Mouse (Mus musculus) heart, embryonic 16.5 days (tissue): ENCODE measurements around the gene Supt3. TPM values are rescaled to one million over a fixed set of nuclear protein-coding genes. Genes with fewer than 3 reads are reported as not detected.

ENCODE experiments used
- ATAC-seq: fragments of 200-750 bp; cut with Nextera tagmentation; replicated peaks from 2 replicates; pipeline ENCODE4 v1.8.0; 2017; ENCODE audit warnings: moderate number of reproducible peaks; ENCODE audit not compliant: insufficient read depth, low FRiP score; ENCODE audit errors: extremely low read depth
- H3K27ac ChIP-seq: fragments of 300-500 bp; sonication (generic); 2 replicates; pipeline ENCODE4 v1.5.1; 2014; ENCODE audit warnings: mild to moderate bottlenecking, low read length, control low read depth, moderate library complexity
- H3K27me3 ChIP-seq: fragments of 300-500 bp; sonication (generic); 2 replicates; pipeline ENCODE4 v1.6.1; 2014; ENCODE audit warnings: low read length, mixed read lengths; ENCODE audit not compliant: control insufficient read depth, insufficient read depth
- H3K36me3 ChIP-seq: fragments of 300-500 bp; sonication (generic); 2 replicates; pipeline ENCODE4 v1.6.1; 2014; ENCODE audit not compliant: control insufficient read depth, insufficient read depth
- H3K4me1 ChIP-seq: fragments of 300-500 bp; sonication (generic); 2 replicates; pipeline ENCODE4 v1.6.1; 2014; ENCODE audit warnings: low read length, mixed read lengths; ENCODE audit not compliant: control insufficient read depth, insufficient read depth
- H3K4me2 ChIP-seq: fragments of 300-500 bp; sonication (generic); 2 replicates; pipeline ENCODE4 v1.6.1; 2014; ENCODE audit warnings: low read depth, mild to moderate bottlenecking, control low read depth, low read length
- H3K4me3 ChIP-seq: fragments of 300-500 bp; sonication (generic); 2 replicates; pipeline ENCODE4 v1.5.1; 2014; ENCODE audit warnings: mild to moderate bottlenecking, control low read depth, low read length
- H3K9ac ChIP-seq: fragments of 300-500 bp; sonication (generic); 2 replicates; pipeline ENCODE4 v1.6.1; 2014; ENCODE audit warnings: low read length, control low read depth
- H3K9me3 ChIP-seq: fragments of 300-500 bp; sonication (generic); replicated peaks from 2 replicates; pipeline ENCODE4 v1.6.1; 2016; ENCODE audit warnings: low read length; ENCODE audit not compliant: control insufficient read depth
- WGBS: fragments of 180-500 bp; shearing (Covaris S2); extraction: QIAGEN DNeasy Blood & Tissue Kit; methylation state at CpG from one replicate; pipeline ENCODE4 v1.1.7; 2014; 5-methylcytosine and 5-hydroxymethylcytosine counted together
- polyA plus RNA-seq: library from polyadenylated mRNA; unstranded; fragments of >200 nt; fragmentation: Nextera tagmentation; extraction: Ambion mirVana; gene quantifications from 2 replicates; pipeline ENCODE4 v1.2.1, GENCODE M21; 2015

Supt3 gene
- polyA plus RNA-seq, 1 experiment from 2014 or later = 24.3 TPM

DNA sequence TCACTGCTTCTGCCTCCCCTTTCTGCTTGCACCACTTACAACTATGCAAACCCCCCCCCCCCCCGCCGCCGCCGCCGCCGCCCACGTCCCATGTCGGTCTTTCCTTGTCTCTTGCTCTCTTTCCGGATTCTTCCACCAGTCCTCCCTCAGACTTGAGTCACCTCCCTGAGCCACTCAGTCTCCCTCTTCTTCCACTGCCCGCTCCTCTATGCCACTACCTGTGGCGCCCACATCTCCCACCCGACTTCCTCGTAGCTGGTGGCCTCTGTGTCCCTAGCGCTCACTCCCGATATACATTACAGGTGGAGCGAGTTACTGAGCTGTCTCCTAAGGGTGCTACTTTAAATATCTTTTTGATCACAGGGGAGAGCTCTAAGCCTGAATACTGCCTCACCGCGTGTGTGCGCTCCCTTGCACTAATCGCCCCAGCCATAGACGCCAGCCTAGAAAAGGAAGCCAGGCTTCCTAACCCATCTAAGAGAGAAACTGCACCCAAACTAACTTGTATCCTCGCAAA lies 38.8 kb upstream of the Supt3 start:
- H3K9me3 ChIP-seq = no peaks in the 10 kb centered on the region
- peak overlapping the region; percentile 53 for H3K4me2 ChIP-seq
- peaks cover 22% of the 10 kb centered on the region for H3K4me1 ChIP-seq
- H3K36me3 ChIP-seq = no peaks in the 10 kb centered on the region
- H3K9ac ChIP-seq = no peak overlapping the region
- no peak for ATAC-seq
- H3K27ac ChIP-seq = no peak overlapping the region
- H3K4me3 ChIP-seq = peak overlapping the region; percentile 37
- peaks cover 43% of the 10 kb centered on the region for H3K27me3 ChIP-seq
- WGBS = 6% methylated on average over 19 of the region's 22 CpGs

DNA sequence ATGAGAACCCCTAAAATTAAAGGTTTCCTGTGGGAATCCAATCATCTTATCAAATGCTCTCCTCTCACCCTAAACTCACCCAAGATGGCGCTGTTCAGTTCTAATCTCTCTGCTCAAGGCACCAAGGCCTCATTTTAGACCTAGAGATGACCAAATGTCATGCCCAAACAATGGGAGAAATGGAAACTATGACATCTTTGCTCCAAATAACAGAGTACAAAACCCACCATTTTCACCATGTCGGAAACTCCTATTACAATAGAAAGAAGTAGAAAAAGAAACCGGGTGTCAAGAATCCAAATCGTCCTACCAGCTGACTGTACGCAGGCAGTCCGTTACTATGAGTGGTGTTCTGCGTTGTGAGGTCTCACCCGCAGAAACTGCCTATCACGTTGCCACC lies 34.7 kb upstream of the Supt3 start:
- no peak overlapping the region for H3K9ac ChIP-seq
- H3K4me2 ChIP-seq = no peak overlapping the region
- H3K36me3 ChIP-seq = no peaks in the 10 kb centered on the region
- H3K27ac ChIP-seq = no peak overlapping the region
- H3K9me3 ChIP-seq = peaks cover 3% of the 10 kb centered on the region; the same call in 1 of the 2 replicates
- peaks cover 24% of the 10 kb centered on the region for H3K27me3 ChIP-seq
- WGBS = 82% methylated on average over 9 of the region's 9 CpGs
- peaks cover 5% of the 10 kb centered on the region; the same call in 1 of the 2 replicates for H3K4me1 ChIP-seq
- ATAC-seq = no peak
- no peak overlapping the region for H3K4me3 ChIP-seq

DNA sequence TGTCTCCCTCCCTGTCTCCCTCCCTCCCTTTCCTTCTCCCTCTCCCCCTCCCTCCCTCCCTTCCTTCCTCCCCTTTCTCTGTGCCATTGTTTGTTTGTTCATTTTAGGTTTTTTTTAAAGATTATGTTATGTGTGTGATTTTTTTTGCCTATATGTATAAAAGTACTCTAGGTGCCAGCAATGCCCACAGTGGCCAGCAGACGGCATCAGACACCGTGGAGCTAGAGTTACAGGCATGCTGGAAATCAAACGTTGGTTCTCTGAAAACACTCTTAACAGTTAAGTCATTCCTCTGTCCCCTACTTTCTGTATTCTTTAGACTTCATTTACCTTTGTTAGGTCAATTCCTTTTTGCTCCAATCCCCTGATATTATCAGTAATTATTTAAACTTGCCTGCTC lies 33.2 kb upstream of the Supt3 start:
- ATAC-seq = no peak
- Histone ChIP-seq H3K4me2 (no peak overlapping the region), H3K36me3 (no peaks in the 10 kb centered on the region), H3K27me3 (peaks cover 10% of the 10 kb centered on the region), H3K27ac (no peak overlapping the region), H3K4me3 (no peak overlapping the region), H3K9me3 (peaks cover 3% of the 10 kb centered on the region; the same call in 1 of the 2 replicates), H3K4me1 (no peaks in the 10 kb centered on the region), H3K9ac (no peak overlapping the region)
- WGBS = 57% methylated on average over 3 of the region's 3 CpGs

DNA sequence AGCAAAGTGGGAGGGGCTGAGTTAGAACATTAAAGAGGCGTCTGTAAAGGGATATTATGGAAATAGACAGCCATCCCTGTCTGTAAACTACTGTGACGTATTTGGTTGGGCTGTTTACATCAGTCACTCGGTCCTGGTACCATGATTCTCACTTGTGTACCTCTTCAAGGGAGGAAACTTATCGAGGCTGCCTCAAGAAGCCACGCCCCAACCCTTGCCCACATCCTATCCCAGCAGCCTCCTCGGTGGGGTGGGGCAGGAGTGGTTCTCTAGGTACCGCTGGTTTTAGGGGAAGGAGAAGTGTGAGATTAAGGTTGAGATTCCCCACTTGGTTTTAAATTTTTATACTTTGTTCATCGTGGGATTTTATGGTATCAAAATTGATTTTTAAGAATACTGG lies 31.6 kb upstream of the Supt3 start:
- ATAC-seq = no peak
- Histone ChIP-seq H3K4me2 (no peak overlapping the region), H3K4me1 (no peaks in the 10 kb centered on the region), H3K9me3 (peaks cover 3% of the 10 kb centered on the region; the same call in 1 of the 2 replicates), H3K27me3 (no peaks in the 10 kb centered on the region; the same call in 1 of the 2 replicates), H3K9ac (no peak overlapping the region), H3K36me3 (no peaks in the 10 kb centered on the region), H3K4me3 (no peak overlapping the region), H3K27ac (no peak overlapping the region)
- 83% methylated on average over 8 of the region's 8 CpGs for WGBS

DNA sequence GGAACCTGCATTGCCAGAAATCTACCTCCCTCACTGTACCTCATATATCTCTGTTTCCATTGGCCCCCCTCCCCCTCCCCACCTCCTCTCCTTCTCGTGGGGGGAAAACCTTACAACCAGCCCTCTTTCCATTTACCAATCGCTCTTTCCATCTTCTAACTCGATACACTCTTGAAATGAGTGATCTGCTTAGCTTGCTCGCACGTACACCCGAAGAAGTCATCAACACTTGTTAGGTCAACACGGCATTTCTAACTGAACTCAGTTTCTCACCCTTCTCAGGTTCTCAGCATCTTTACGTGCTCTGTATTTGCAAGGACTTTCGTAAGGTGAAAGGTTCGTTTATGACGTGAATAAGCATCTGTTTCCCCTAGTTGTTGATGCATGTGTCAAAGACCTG lies 10.6 kb upstream of the Supt3 start:
- no peaks in the 10 kb centered on the region for H3K36me3 ChIP-seq
- H3K4me1 ChIP-seq = no peaks in the 10 kb centered on the region
- whole genome bisulfite sequencing = 85% methylated on average over 11 of the region's 11 CpGs
- H3K27me3 ChIP-seq = no peaks in the 10 kb centered on the region
- no peak overlapping the region for H3K27ac ChIP-seq
- no peak overlapping the region for H3K4me2 ChIP-seq
- no peak for ATAC-seq
- H3K9me3 ChIP-seq = no peaks in the 10 kb centered on the region
- no peak overlapping the region for H3K4me3 ChIP-seq
- H3K9ac ChIP-seq = no peak overlapping the region

DNA sequence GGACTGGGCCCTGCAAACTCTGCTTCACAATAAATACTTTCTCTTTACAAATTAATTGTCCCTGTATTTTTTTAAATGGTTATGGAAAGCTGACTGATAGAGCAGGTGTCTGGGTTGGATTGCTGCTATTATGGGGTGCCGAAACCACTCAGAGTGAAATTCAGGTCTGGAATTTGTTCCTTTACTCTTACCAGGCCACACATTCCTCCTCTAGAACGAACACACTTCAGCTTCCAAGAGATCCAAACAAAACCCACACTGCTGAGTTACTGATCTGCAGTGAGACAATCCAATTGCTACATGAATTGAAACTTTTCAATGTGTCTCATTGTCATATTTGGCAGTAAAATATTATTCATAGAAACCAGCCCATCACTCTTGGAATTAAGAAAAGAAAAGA lies 10.0 kb upstream of the Supt3 start:
- H3K4me1 ChIP-seq = no peaks in the 10 kb centered on the region
- H3K27ac ChIP-seq = no peak overlapping the region
- H3K9me3 ChIP-seq = no peaks in the 10 kb centered on the region
- H3K9ac ChIP-seq = no peak overlapping the region
- WGBS = 42% methylated on average over 2 of the region's 2 CpGs
- no peaks in the 10 kb centered on the region for H3K27me3 ChIP-seq
- H3K4me3 ChIP-seq = no peak overlapping the region
- no peak for ATAC-seq
- H3K36me3 ChIP-seq = no peaks in the 10 kb centered on the region
- H3K4me2 ChIP-seq = no peak overlapping the region

DNA sequence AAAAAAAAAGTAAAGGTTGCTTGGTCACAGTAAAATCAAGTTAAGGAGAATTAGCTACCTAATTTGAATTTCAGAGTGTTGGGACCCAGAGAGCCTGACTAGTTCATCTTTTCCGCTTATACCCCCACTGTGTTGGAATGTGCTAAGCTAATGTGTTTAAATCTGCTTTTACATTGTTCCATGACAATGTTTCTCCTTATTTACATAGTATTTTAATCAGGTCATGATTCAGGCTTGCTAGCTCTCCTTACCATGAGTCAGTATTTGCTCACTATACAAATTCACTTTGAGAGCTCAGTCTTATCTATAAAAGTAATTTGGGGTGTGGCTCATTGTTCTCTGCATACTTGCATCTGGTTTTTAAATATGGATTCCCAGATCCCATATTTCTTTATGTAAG lies 9.6 kb upstream of the Supt3 start:
- 86% methylated on average over 1 of the region's 1 CpGs for WGBS
- Histone ChIP-seq H3K36me3 (no peaks in the 10 kb centered on the region), H3K9ac (no peak overlapping the region), H3K4me2 (no peak overlapping the region), H3K9me3 (no peaks in the 10 kb centered on the region), H3K27ac (no peak overlapping the region), H3K27me3 (no peaks in the 10 kb centered on the region), H3K4me1 (no peaks in the 10 kb centered on the region), H3K4me3 (no peak overlapping the region)
- no peak for ATAC-seq

DNA sequence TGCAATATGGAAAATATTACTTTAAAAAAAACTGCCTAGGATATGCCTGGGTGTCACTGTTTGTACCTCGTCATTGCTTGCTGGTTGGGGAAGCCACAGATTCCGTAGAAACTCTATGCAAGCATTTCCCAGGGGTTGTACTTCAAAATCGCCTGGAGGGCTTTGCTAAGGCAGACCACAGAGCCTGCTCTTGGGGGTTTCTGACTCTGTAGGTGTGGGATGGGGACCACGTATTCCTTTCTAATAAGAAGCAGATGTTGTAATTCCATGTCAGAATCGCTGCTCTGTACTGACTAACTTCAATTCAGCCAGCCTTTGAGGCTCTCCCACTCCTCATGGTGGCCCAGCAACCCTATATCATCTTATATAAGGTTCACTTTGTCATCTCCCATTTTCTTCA lies 8.4 kb upstream of the Supt3 start:
- Histone ChIP-seq H3K9ac (no peak overlapping the region), H3K36me3 (no peaks in the 10 kb centered on the region), H3K27ac (no peak overlapping the region), H3K9me3 (no peaks in the 10 kb centered on the region), H3K4me1 (no peaks in the 10 kb centered on the region), H3K4me2 (no peak overlapping the region), H3K27me3 (no peaks in the 10 kb centered on the region), H3K4me3 (no peak overlapping the region)
- WGBS = 65% methylated on average over 5 of the region's 5 CpGs
- ATAC-seq = no peak

DNA sequence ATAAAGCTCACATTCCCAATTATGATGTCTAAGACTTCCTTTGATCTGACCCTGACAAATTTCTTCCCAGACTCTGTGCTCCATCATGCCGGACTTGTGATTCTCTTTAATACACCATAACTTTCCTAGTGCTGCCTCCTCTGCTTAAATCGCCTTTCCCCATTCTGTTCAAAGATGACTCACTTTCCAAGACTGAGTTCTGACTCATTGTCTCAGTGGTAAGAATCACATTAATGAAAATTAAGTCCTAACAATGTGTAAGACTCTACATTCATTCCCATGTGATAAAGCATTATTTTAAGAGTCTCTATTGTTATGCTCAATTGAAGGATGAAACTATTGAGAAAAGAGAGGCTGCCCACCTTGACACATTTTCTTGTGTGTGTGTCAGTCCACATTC lies 6.1 kb upstream of the Supt3 start:
- Histone ChIP-seq H3K9me3 (no peaks in the 10 kb centered on the region; the same call in 1 of the 2 replicates), H3K36me3 (no peaks in the 10 kb centered on the region), H3K9ac (no peak overlapping the region), H3K27ac (no peak overlapping the region), H3K4me2 (no peak overlapping the region), H3K4me3 (no peak overlapping the region), H3K27me3 (no peaks in the 10 kb centered on the region), H3K4me1 (no peaks in the 10 kb centered on the region)
- WGBS = 85% methylated on average over 2 of the region's 2 CpGs
- no peak for ATAC-seq
